Mouse (Mus musculus) testis, adult 2 months (tissue): ENCODE measurements around the gene Hnf1a. TPM values are rescaled to one million over a fixed set of nuclear protein-coding genes. Genes with fewer than 3 reads are reported as not detected.
"Not testable (repeated sequence)": the region's sequence is repeated elsewhere in the genome, so short reads cannot be mapped to it uniquely, and the experiment has no call there.

Source experiments
- H3K27ac ChIP-seq: fragments of 200-500 bp; 2 replicates; pipeline ENCODE4 v1.5.1; 2012; ENCODE audit warnings: low read depth, low read length; ENCODE audit not compliant: control insufficient read depth, insufficient read depth
- H3K27me3 ChIP-seq: fragments of 200-500 bp; 2 replicates; pipeline ENCODE4 v1.6.1; 2012; ENCODE audit warnings: mild to moderate bottlenecking, low read length, moderate library complexity; ENCODE audit not compliant: control insufficient read depth, insufficient read depth
- H3K36me3 ChIP-seq: fragments of 200-500 bp; 2 replicates; pipeline ENCODE4 v1.6.1; 2012; ENCODE audit warnings: mild to moderate bottlenecking, low read length; ENCODE audit not compliant: control insufficient read depth, insufficient read depth
- H3K4me1 ChIP-seq: fragments of 200-500 bp; 2 replicates; pipeline ENCODE4 v1.6.1; 2012; ENCODE audit warnings: low read length; ENCODE audit not compliant: control insufficient read depth, insufficient read depth
- H3K4me3 ChIP-seq: fragments of 200-500 bp; 2 replicates; pipeline ENCODE4 v1.5.1; 2012; ENCODE audit warnings: low read depth, mild to moderate bottlenecking, low read length, moderate library complexity, mixed read lengths; ENCODE audit not compliant: control insufficient read depth
- CTCF ChIP-seq: fragments of 200-500 bp; IDR thresholded peaks from 2 replicates; pipeline ENCODE4 v1.5.1; 2012; ENCODE audit warnings: low read depth, mild to moderate bottlenecking, inconsistent platforms, low read length, moderate library complexity; ENCODE audit not compliant: control insufficient read depth, insufficient read depth, insufficient replicate concordance
- POLR2A ChIP-seq: fragments of 200-500 bp; IDR thresholded peaks from 2 replicates; pipeline ENCODE4 v1.6.1; 2012; ENCODE audit warnings: low read depth, mild to moderate bottlenecking, inconsistent platforms, low read length, moderate library complexity; ENCODE audit not compliant: control insufficient read depth
- polyA plus RNA-seq: library from polyadenylated mRNA; depleted of rRNA; stranded (reverse); fragments of >200 nt; gene quantifications from 2 replicates; pipeline ENCODE4 v1.2.3, GENCODE M21; 2012

The Hnf1a gene
- polyA plus RNA-seq, 1 experiment, result 0.17 TPM

DNA sequence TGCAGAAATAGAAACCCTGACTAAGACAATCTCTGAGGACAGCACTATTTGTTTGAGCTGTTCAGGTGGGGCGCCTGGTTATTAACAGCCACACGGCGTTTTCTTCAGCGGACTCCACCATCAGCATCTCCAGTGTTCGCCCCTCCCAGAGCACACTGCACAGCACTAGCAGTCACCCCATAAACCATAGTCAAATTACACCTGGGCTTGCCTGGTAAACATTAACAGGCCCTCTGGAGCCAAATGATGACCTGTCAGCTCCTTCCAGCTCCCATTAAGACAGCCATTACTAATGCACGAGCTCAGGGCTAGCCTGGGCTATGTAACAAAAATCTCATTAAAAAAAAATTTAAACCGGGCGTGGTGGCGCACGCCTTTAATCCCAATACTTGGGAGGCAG is 25.8 kb downstream of the Hnf1a start:
- H3K4me3 ChIP-seq, result no peak overlapping the region
- no peaks in the 10 kb centered on the region for H3K27me3 ChIP-seq
- H3K4me1 ChIP-seq, result peaks cover 4% of the 10 kb centered on the region; the same call in 1 of the 2 replicates
- no peak overlapping the region for H3K27ac ChIP-seq
- H3K36me3 ChIP-seq, result peaks cover 1% of the 10 kb centered on the region; the same call in 1 of the 2 replicates
- TF ChIP-seq POLR2A (no peak), CTCF (no peak)

DNA sequence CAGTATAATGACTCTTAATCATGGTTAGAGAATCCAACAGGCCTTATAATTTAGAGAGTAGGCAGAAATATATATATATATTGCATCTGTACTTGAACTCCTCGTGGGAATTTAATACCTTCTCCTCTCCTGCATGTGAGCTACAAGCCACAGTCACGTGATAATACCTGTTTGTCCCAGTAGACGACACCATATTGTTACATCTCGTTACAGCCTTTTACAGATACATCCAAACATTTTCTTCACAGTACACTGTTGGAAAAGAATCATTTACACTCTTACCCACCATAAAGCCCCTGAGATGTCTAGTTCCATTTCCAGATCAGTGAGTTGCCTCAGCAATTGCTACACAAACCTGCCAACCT is 28.1 kb downstream of the Hnf1a start:
- H3K27me3 ChIP-seq, result no peaks in the 10 kb centered on the region
- H3K4me3 ChIP-seq, result peak overlapping the region; percentile 90; the same call in 1 of the 2 replicates
- TF ChIP-seq CTCF, result no peak
- no peak for TF ChIP-seq POLR2A
- H3K27ac ChIP-seq, result no peak overlapping the region
- H3K4me1 ChIP-seq, result peaks cover 4% of the 10 kb centered on the region; the same call in 1 of the 2 replicates
- H3K36me3 ChIP-seq, result peaks cover 1% of the 10 kb centered on the region; the same call in 1 of the 2 replicates

DNA sequence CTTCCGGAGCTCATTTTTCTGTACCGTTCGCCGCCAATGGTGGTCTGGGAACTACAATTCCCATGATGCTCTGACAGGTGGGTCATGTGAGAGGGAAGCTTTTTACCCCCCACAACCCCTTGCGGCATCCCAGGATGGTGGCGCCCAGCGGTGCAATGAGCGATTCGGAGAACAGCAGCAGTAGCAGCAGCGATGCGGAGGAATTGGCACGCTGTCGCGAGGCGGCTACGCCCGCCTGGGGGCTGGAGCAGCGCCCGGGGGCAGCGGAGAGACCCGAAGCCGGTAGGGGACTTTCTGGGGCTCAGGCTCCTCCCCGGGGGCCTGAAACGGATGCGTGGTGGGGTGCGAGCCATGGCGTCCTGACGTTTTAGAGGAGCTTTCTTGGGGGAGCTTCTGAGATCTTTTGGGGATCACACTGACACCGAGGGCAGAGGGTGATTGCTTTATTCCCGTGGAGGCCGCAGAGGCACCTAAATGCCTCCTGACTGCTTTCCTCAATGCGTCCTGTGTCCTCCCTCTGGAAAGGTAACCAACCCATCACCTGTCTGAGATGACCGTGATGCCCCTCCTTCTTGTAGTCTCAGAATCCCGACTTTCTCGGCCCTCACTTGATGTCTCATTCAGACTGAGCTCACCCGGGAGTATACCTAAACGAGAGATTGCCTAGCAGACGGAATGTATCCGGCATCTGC is 28.7 kb downstream of the Hnf1a start, which contains the start of gene 2210016L21Rik:
2210016L21Rik (plus strand) TSS at position 85 of the 692 bp plus-strand sequence.
- peak within 1 kb of the TSS; percentile 90 for H3K4me3 ChIP-seq
- peaks cover 4% of the 10 kb centered on the region; the same call in 1 of the 2 replicates for H3K4me1 ChIP-seq
- TF ChIP-seq CTCF (no peak), POLR2A (peak; percentile 86)
- peaks cover 1% of the 10 kb centered on the region; the same call in 1 of the 2 replicates for H3K36me3 ChIP-seq
- no peaks in the 10 kb centered on the region for H3K27me3 ChIP-seq
- peak within 1 kb of the TSS; percentile 32; the same call in 1 of the 2 replicates for H3K27ac ChIP-seq

DNA sequence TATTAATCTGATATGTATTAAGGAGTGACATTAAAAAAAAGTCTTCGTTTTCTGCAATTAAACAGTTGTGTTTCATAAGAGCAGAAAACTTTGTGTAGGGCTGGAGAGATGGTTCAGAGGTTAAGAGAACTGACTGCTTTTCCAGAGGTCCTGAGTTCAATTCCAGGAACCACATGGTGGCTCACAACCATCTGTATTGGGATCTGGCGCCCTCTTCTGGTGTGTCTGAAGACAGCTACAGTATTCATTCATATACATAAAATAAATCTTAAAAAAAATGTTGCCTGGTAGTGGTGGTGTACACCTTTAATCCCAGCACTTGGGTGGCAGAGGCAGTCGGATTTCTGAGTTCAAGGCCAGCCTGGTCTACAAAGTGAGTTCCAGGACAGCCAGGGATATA is 29.8 kb downstream of the Hnf1a start:
- not testable (repeated sequence) for H3K27me3 ChIP-seq, H3K4me1 ChIP-seq, H3K27ac ChIP-seq, H3K36me3 ChIP-seq, H3K4me3 ChIP-seq

DNA sequence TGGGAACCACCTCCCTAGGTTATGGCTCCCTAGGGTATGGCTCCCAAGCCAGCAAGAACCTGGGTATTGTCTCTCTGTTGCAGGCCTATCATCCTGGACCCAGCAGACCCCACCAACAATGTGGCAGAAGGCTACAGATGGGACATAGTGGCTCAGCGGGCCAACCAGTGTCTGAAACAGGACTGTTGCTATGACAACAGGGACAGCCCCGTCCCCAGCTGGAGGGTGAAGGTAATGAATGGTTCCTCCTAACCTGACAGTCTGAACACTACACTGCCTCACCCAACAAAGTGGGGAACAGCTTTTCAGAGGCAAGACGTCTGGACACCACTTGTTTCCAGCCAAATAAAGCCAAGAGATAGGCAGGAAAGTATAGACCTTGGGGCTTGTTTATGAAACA is 35.1 kb downstream of the Hnf1a start:
- Histone ChIP-seq H3K4me1 (peaks cover 10% of the 10 kb centered on the region), H3K36me3 (no peaks in the 10 kb centered on the region), H3K4me3 (no peak overlapping the region), H3K27ac (no peak overlapping the region), H3K27me3 (no peaks in the 10 kb centered on the region)
- TF ChIP-seq POLR2A (no peak), CTCF (no peak)

DNA sequence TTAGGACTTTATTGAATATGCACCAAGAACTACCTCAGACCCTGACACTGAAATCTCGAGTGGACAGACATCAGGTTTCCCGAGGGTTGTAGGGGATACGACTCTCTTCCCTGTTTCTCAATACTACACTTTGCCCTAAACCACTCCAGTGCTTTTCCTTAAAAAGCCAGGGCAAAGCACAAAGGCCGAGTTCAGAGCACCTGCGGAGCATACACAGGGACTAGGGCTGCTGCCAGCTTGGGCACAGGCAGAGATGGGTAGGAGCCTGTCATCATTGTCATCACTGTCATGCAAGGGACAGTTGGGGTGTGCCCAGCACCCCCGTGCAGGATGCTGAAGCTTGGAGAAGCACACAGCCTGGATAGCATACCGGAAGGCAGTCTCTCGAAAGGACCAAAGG is 37.7 kb downstream of the Hnf1a start:
- TF ChIP-seq CTCF (no peak), POLR2A (no peak)

DNA sequence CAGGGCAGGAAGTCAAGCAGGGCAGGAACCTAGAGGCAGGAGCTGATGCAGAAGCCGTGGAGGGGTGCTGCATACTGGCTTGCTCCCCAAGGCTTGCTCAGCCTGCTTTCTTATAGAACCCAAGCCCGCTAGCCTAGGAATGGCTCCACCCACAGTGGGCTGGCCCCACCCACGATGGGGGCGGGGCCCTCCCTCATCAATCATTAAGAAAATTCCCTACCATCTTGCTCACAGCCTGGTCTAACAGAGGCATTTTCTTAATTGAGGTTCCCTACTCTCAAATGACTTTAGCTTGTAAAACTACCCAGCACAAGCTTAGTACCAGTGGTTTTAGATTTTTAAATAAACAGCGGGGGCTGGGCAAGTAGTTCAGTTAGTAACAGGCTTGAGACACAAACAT is 39.3 kb downstream of the Hnf1a start:
- H3K27me3 ChIP-seq, result no peaks in the 10 kb centered on the region
- H3K27ac ChIP-seq, result no peak overlapping the region
- no peak overlapping the region for H3K4me3 ChIP-seq
- H3K4me1 ChIP-seq, result peaks cover 8% of the 10 kb centered on the region
- TF ChIP-seq POLR2A (no peak), CTCF (no peak)
- no peaks in the 10 kb centered on the region for H3K36me3 ChIP-seq

More for the DNA sequence above, 37.7 kb downstream of the Hnf1a start:
- no peaks in the 10 kb centered on the region for H3K36me3 ChIP-seq
- H3K27me3 ChIP-seq, result no peaks in the 10 kb centered on the region
- no peak overlapping the region for H3K4me3 ChIP-seq
- peaks cover 10% of the 10 kb centered on the region for H3K4me1 ChIP-seq
- no peak overlapping the region for H3K27ac ChIP-seq
